Mouse (Mus musculus) CH12.LX (cell line): ENCODE results near the gene Plekhm3. TPM values are rescaled to one million over a fixed set of nuclear protein-coding genes. Genes with fewer than 3 reads are reported as not detected.

Experiments used
- DNase-seq: peaks from one replicate; pipeline ENCODE4 v3.0.0-alpha.2; 2013; ENCODE audit errors: extremely low read depth
- H3K27ac ChIP-seq: 2 replicates; pipeline ENCODE4 v1.5.1; 2012; ENCODE audit warnings: low read depth, mild to moderate bottlenecking, control low read depth, moderate library complexity; ENCODE audit not compliant: insufficient read depth
- H3K27me3 ChIP-seq: replicated peaks from 2 replicates; pipeline ENCODE3; 2012; ENCODE audit warnings: inconsistent platforms
- H3K36me3 ChIP-seq, 2 experiments: replicated peaks in 1 of 2; 2 replicates each; pipeline versions ENCODE3 to v1.6.1; 2012; ENCODE audit warnings: inconsistent platforms in 1 of 2, low read length in 1 of 2, mild to moderate bottlenecking in 1 of 2, mixed read lengths in 1 of 2, moderate library complexity in 1 of 2; ENCODE audit not compliant: control insufficient read depth in 1 of 2, insufficient read depth in 1 of 2
- H3K4me1 ChIP-seq, 2 experiments: 2 replicates each; pipeline ENCODE4 v1.6.1; 2012; ENCODE audit warnings: inconsistent platforms in 1 of 2, moderate library complexity in 1 of 2; ENCODE audit not compliant: insufficient read depth in 2 of 2, control insufficient read depth in 1 of 2
- H3K4me2 ChIP-seq: 2 replicates; pipeline ENCODE4 v1.6.1; 2012; ENCODE audit warnings: low read depth, mild to moderate bottlenecking, control low read depth; ENCODE audit not compliant: poor library complexity, insufficient read depth, severe bottlenecking
- H3K4me3 ChIP-seq, 3 experiments: fragments of 150-350 bp in 1 of 3; sonication (generic) in 1 of 3; replicated peaks in 1 of 3; 2 replicates each; pipeline versions ENCODE3 to v1.5.1; 2011 to 2012; ENCODE audit warnings: low read depth in 2 of 3, low read length in 2 of 3, mild to moderate bottlenecking in 2 of 3, moderate library complexity in 2 of 3, control low read depth in 1 of 3, improper control_type of control experiment in 1 of 3, inconsistent platforms in 1 of 3, mixed read lengths in 1 of 3; ENCODE audit not compliant: poor library complexity in 1 of 3
- H3K79me2 ChIP-seq: replicated peaks from 2 replicates; pipeline ENCODE4 v1.6.1; 2012; ENCODE audit warnings: mild to moderate bottlenecking, moderate library complexity; ENCODE audit not compliant: control insufficient read depth, poor library complexity, insufficient read depth, severe bottlenecking; ENCODE audit errors: extremely low read depth
- H3K9ac ChIP-seq: 2 replicates; pipeline ENCODE4 v1.6.1; 2012; ENCODE audit warnings: low read depth, mild to moderate bottlenecking, control low read depth, moderate library complexity; ENCODE audit not compliant: insufficient read depth
- H3K9me3 ChIP-seq: replicated peaks from 2 replicates; pipeline ENCODE3; 2012; ENCODE audit warnings: low read length, inconsistent platforms, mixed read lengths
- BHLHE40 ChIP-seq: IDR thresholded peaks from 2 replicates; pipeline ENCODE4 v1.6.1; 2011; ENCODE audit warnings: mild to moderate bottlenecking, low read depth, low read length, improper control_type of control experiment
- CHD2 ChIP-seq: IDR thresholded peaks from 2 replicates; pipeline ENCODE4 v1.6.1; 2011; ENCODE audit warnings: low read length, improper control_type of control experiment
- CTCF ChIP-seq, 2 experiments: IDR thresholded peaks in 1 of 2; conservative IDR thresholded peaks in 1 of 2; 2 replicates each; pipeline ENCODE4 v1.5.1; 2011 to 2012; ENCODE audit warnings: low read depth in 2 of 2, low read length in 2 of 2, improper control_type of control experiment in 1 of 2, inconsistent platforms in 1 of 2, mild to moderate bottlenecking in 1 of 2, moderate library complexity in 1 of 2
- E2F4 ChIP-seq: IDR thresholded peaks from 2 replicates; pipeline ENCODE4 v1.6.1; 2011; ENCODE audit warnings: low read depth, low read length, improper control_type of control experiment; ENCODE audit not compliant: insufficient replicate concordance
- EP300 ChIP-seq: IDR thresholded peaks from 2 replicates; pipeline ENCODE4 v1.6.1; 2011; ENCODE audit warnings: low read length, improper control_type of control experiment
- ETS1 ChIP-seq: conservative IDR thresholded peaks from 2 replicates; pipeline ENCODE4 v1.6.1; 2012; ENCODE audit warnings: low read depth, mild to moderate bottlenecking, inconsistent platforms, low read length, improper control_type of control experiment, moderate library complexity
- HCFC1 ChIP-seq: IDR thresholded peaks from 2 replicates; pipeline ENCODE4 v1.6.1; 2012; ENCODE audit warnings: low read depth, mild to moderate bottlenecking, inconsistent platforms, low read length, improper control_type of control experiment
- IRF4 ChIP-seq: IDR thresholded peaks from 2 replicates; pipeline ENCODE4 v1.6.1; 2014; ENCODE audit warnings: low read depth, mild to moderate bottlenecking, inconsistent platforms, low read length, improper control_type of control experiment
- MAFK ChIP-seq: IDR thresholded peaks from 2 replicates; pipeline ENCODE4 v1.6.1; 2011; ENCODE audit warnings: low read length, improper control_type of control experiment; ENCODE audit not compliant: insufficient replicate concordance
- MAX ChIP-seq: IDR thresholded peaks from 2 replicates; pipeline ENCODE4 v1.6.1; 2011; ENCODE audit warnings: low read length, improper control_type of control experiment
- MYC ChIP-seq: IDR thresholded peaks from 2 replicates; pipeline ENCODE4 v1.6.1; 2011; ENCODE audit warnings: low read depth, mild to moderate bottlenecking, improper control_type of control experiment, low read length
- POLR2A ChIP-seq: IDR thresholded peaks from 2 replicates; pipeline ENCODE4 v1.6.1; 2011; ENCODE audit warnings: low read depth, mild to moderate bottlenecking, improper control_type of control experiment, low read length
- RCOR1 ChIP-seq: conservative IDR thresholded peaks from 2 replicates; pipeline ENCODE4 v1.6.1; 2012; ENCODE audit warnings: low read depth, mild to moderate bottlenecking, inconsistent platforms, low read length, improper control_type of control experiment
- SMC3 ChIP-seq: IDR thresholded peaks from 2 replicates; pipeline ENCODE4 v1.6.1; 2011; ENCODE audit warnings: low read depth, low read length, improper control_type of control experiment
- UBTF ChIP-seq: IDR thresholded peaks from 2 replicates; pipeline ENCODE4 v1.6.1; 2012; ENCODE audit warnings: low read depth, mild to moderate bottlenecking, inconsistent platforms, low read length, improper control_type of control experiment, moderate library complexity
- USF2 ChIP-seq: conservative IDR thresholded peaks from 2 replicates; pipeline ENCODE4 v1.6.1; 2011; ENCODE audit warnings: low read depth, low read length, improper control_type of control experiment
- ZKSCAN1 ChIP-seq: IDR thresholded peaks from 2 replicates; pipeline ENCODE4 v1.6.1; 2012; ENCODE audit warnings: low read depth, inconsistent platforms, low read length, improper control_type of control experiment, borderline replicate concordance
- dilution Hi-C: fragments of 300-500 bp; cut with MboI; formaldehyde crosslinking; loops from 2 replicates; pipeline ENCODE4 v1.14.3; 2020; ENCODE audit warnings: low sequenced_read_pairs; ENCODE audit not compliant: extremely low pct_unique_long_range_greater_than_20kb, extremely low pct_ligation_motif_present
- in situ Hi-C: fragments of 300-500 bp; cut with MboI; formaldehyde crosslinking; loops from 3 replicates; pipeline ENCODE4 v1.14.3; 2019; ENCODE audit warnings: low sequenced_read_pairs, low pct_ligation_motif_present, low pct_unique_long_range_greater_than_20kb, mixed read lengths
- polyA plus RNA-seq: library from polyadenylated mRNA; unstranded; fragments of >175 nt; gene quantifications from 2 replicates; pipeline ENCODE4 v1.2.1, GENCODE M21; 2012; ENCODE audit warnings: low read depth; ENCODE audit not compliant: insufficient read length
- total RNA-seq, 2 experiments: library from RNA; depleted of rRNA; stranded (reverse); fragments of 300-350 nt in 1 of 2; fragments of >200 nt in 1 of 2; gene quantifications; 2 replicates each; pipeline ENCODE4 v1.2.3; 2012 to 2014

Plekhm3 gene
- total and polyA plus RNA-seq, 3 experiments, result 9.9 to 14.1 (median 13.0) TPM

GRCm38 (mm10) chr1:64795284-64796040, 161.2 kb downstream of the Plekhm3 start:
- H3K27ac ChIP-seq, result no peak overlapping the region
- H3K4me1 ChIP-seq, result peaks cover 11 to 17% of the 10 kb centered on the region in 2 experiments
- no peaks in the 10 kb centered on the region for H3K27me3 ChIP-seq
- no peak overlapping the region for H3K4me2 ChIP-seq
- H3K9ac ChIP-seq, result no peak overlapping the region
- H3K36me3 ChIP-seq, result peaks cover 30 to 59% of the 10 kb centered on the region in 2 experiments
- no peak for DNase-seq
- dilution Hi-C loops (no loop called here), in situ Hi-C loops (loop anchor here (10.0 kb wide), 1 partner anchor 189 kb away; no protein-coding TSS in a partner anchor)
- no peaks in the 10 kb centered on the region for H3K79me2 ChIP-seq
- H3K9me3 ChIP-seq, result no peaks in the 10 kb centered on the region
- H3K4me3 ChIP-seq, result no peak overlapping the region
- no peak for TF ChIP-seq CTCF (conservative IDR thresholded peaks at IDR 0.05 in 1 of 2, IDR thresholded peaks at IDR 0.05 in 1 of 2; ENCODE audit: low read depth in 2 of 2, low read length in 2 of 2)
- TF ChIP-seq SMC3, result no peak

- Histone ChIP-seq H3K4me1 (peaks cover 11 to 17% of the 10 kb centered on the region in 2 experiments), H3K9me3 (no peaks in the 10 kb centered on the region), H3K27ac (no peak overlapping the region), H3K4me3 (no peak overlapping the region), H3K79me2 (no peaks in the 10 kb centered on the region), H3K27me3 (no peaks in the 10 kb centered on the region), H3K36me3 (peaks cover 30 to 67% of the 10 kb centered on the region in 2 experiments), H3K4me2 (no peak overlapping the region), H3K9ac (no peak overlapping the region)
- dilution Hi-C loops (no loop called here), in situ Hi-C loops (loop anchor here (10.0 kb wide), 1 partner anchor 191 kb away; no protein-coding TSS in a partner anchor)
- DNase-seq, result no peak
- TF ChIP-seq HCFC1, result no peak
These were observed 162.5 kb downstream of the Plekhm3 start for GRCm38 (mm10) chr1:64794096-64794495.

GRCm38 (mm10) chr1:64793234-64793530, 163.4 kb downstream of the Plekhm3 start:
- Histone ChIP-seq H3K4me1 (peaks cover 11 to 16% of the 10 kb centered on the region in 2 experiments), H3K79me2 (no peaks in the 10 kb centered on the region), H3K9me3 (no peaks in the 10 kb centered on the region), H3K9ac (no peak overlapping the region), H3K4me3 (no peak overlapping the region), H3K36me3 (peaks cover 30 to 67% of the 10 kb centered on the region in 2 experiments), H3K27ac (no peak overlapping the region), H3K4me2 (no peak overlapping the region), H3K27me3 (no peaks in the 10 kb centered on the region)
- no peak for TF ChIP-seq POLR2A
- no peak for TF ChIP-seq RCOR1
- TF ChIP-seq EP300, result no peak
- TF ChIP-seq ETS1, result no peak
- TF ChIP-seq E2F4, result no peak
- TF ChIP-seq BHLHE40, result no peak
- TF ChIP-seq MAX, result no peak
- TF ChIP-seq UBTF, result no peak
- TF ChIP-seq HCFC1, result no peak
- TF ChIP-seq MAFK, result no peak
- TF ChIP-seq MYC, result no peak
- TF ChIP-seq IRF4, result no peak
- no peak for TF ChIP-seq CHD2
- no peak for TF ChIP-seq ZKSCAN1
- no peak for TF ChIP-seq USF2
- DNase-seq, result no peak
- dilution Hi-C loops (no loop called here), in situ Hi-C loops (loop anchor here (10.0 kb wide), 1 partner anchor 192 kb away; no protein-coding TSS in a partner anchor)
